Mouse (Mus musculus): ENCODE measurements around the gene A530064D06Rik.
"Not testable (repeated sequence)": the region's sequence is repeated elsewhere in the genome, so short reads cannot be mapped to it uniquely, and the experiment has no call there.

Gene A530064D06Rik

GRCm38 (mm10) chr17:48167103-48167502, at the start of gene A530064D06Rik:
A530064D06Rik (minus strand) TSS chr17:48167275.
- not testable (repeated sequence) for DNase-seq (ENCODE audit: low read depth, low spot score)

- DNase-seq (ENCODE audit: low read depth, low spot score) = no peak
Observed at GRCm38 (mm10) chr17:48215429-48215828, 48.4 kb upstream of the A530064D06Rik start.

GRCm38 (mm10) chr17:48213511-48213910, 46.4 kb upstream of the A530064D06Rik start:
- no peak for DNase-seq (ENCODE audit: low read depth, low spot score)

- no peak for DNase-seq (ENCODE audit: low read depth, low spot score)
Observed at GRCm38 (mm10) chr17:48212596-48212995, 45.5 kb upstream of the A530064D06Rik start.

GRCm38 (mm10) chr17:48203086-48203485, 36.0 kb upstream of the A530064D06Rik start:
- DNase-seq (ENCODE audit: low read depth, low spot score) = no peak

- no peak for DNase-seq (ENCODE audit: low read depth, low spot score)
Observed at GRCm38 (mm10) chr17:48192366-48192765, 25.3 kb upstream of the A530064D06Rik start.

GRCm38 (mm10) chr17:48185252-48185651, 18.2 kb upstream of the A530064D06Rik start:
- no peak for DNase-seq (ENCODE audit: low read depth, low spot score)

- no peak for DNase-seq (ENCODE audit: low read depth, low spot score)
Observed at GRCm38 (mm10) chr17:48157382-48158076, 9.5 kb downstream of the A530064D06Rik start.

- DNase-seq (ENCODE audit: low read depth, low spot score) = no peak
Observed at GRCm38 (mm10) chr17:48146120-48146519, 21.0 kb downstream of the A530064D06Rik start, which contains the start of gene 9830107B12Rik. 9830107B12Rik (minus strand) TSS chr17:48146268.

GRCm38 (mm10) chr17:48132810-48133209, 34.3 kb downstream of the A530064D06Rik start:
- no peak for DNase-seq (ENCODE audit: low read depth, low spot score)

- no peak for DNase-seq (ENCODE audit: low read depth, low spot score)
Observed at GRCm38 (mm10) chr17:48120456-48120855, 46.6 kb downstream of the A530064D06Rik start.

GRCm38 (mm10) chr17:48119656-48120055, 47.4 kb downstream of the A530064D06Rik start:
- peak; percentile 73 for DNase-seq (ENCODE audit: low read depth, low spot score)

GRCm38 (mm10) chr17:48118570-48118969, 48.5 kb downstream of the A530064D06Rik start:
- no peak for DNase-seq (ENCODE audit: low read depth, low spot score)

- peak; percentile 46 for DNase-seq (ENCODE audit: low read depth, low spot score)
Observed at GRCm38 (mm10) chr17:48110547-48111287, 56.4 kb downstream of the A530064D06Rik start.

- no peak for DNase-seq (ENCODE audit: low read depth, low spot score)
Observed at GRCm38 (mm10) chr17:48108520-48108919, 58.6 kb downstream of the A530064D06Rik start.

- no peak for DNase-seq (ENCODE audit: low read depth, low spot score)
Observed at GRCm38 (mm10) chr17:48107862-48108261, 59.2 kb downstream of the A530064D06Rik start.

GRCm38 (mm10) chr17:48107333-48107732, 59.7 kb downstream of the A530064D06Rik start:
- DNase-seq (ENCODE audit: low read depth, low spot score) = no peak

- DNase-seq (ENCODE audit: low read depth, low spot score) = peak; percentile 90
Observed at GRCm38 (mm10) chr17:48100441-48101417, 66.3 kb downstream of the A530064D06Rik start.

- DNase-seq (ENCODE audit: low read depth, low spot score) = no peak
Observed at GRCm38 (mm10) chr17:48099312-48099711, 67.8 kb downstream of the A530064D06Rik start.
